Mouse (Mus musculus): ENCODE results near the gene Nf2. TPM values are rescaled to one million over a fixed set of nuclear protein-coding genes. Genes with fewer than 3 reads are reported as not detected.

Gene Nf2
- total RNA-seq, 2 experiments from 2014 or later = 100 to 104 TPM

DNA sequence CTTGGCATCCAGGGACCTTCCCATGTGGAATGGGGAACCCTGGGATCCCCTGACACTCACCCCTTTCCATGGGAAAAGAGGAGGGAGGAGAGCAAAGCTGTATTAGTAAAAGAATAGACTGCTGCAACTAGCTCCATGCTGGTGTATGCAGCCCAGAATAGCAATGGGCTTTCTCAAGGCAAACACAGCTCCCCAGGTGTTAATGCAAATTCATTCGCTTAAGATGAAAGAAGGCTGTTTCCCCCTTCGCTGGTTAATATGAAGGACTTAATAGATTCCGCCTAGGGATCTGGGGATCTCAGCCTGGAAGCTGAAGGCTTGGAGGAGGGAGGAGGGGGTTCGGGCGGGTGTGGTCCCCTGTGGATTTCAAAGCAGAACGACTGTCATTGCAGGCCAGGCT lies 87.3 kb downstream of the Nf2 start:
- DNase-seq (ENCODE audit: low spot score in 2 of 2) = no peak
- intact Hi-C loops (cut with DNase I) = no loop called here

DNA sequence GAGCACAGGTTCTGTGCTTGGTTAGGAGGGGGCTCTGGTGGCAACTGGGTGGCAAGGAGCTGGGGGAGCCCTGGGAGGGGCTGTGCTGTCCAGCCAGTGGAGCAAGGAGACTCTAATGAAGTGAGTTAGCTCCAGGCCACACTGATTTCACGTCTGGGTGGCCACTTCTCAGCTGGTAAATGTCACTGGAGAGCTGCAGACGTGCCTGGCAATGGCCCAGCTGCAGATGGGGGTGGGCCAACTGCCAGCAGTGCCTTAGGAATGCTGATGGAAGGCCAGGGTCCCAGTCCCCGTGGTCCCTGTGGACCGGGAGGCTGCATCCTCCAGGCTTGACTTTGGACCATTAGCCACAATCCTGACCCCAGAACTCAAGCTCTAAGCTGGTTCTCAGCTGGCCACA lies 88.9 kb downstream of the Nf2 start:
- DNase-seq (ENCODE audit: low spot score in 2 of 2) = no peak
- intact Hi-C loops (cut with DNase I) = no loop called here

DNA sequence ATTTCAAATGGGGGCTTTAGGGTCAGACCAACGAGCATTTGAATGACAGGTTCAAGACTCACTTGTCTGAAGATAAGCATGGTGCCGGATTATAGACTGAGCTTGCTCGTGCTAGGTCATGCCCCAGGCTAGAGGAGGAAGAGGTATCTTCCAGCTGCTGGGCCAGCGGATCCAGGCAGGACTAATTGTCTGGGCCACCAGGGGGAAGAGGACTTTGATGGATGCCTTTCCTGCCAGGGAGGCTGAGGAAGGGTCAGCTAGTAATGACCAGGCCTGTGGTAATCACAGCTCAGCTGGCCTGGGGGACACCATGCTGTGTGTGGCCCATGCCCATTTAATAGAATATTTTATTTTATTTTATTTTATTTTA lies 91.6 kb downstream of the Nf2 start:
- no peak for DNase-seq (ENCODE audit: low spot score in 2 of 2)
- intact Hi-C loops (cut with DNase I) = loop anchor here (10.0 kb wide), 1 partner anchor 67 kb away; no protein-coding TSS in a partner anchor

GRCm38 (mm10) chr11:4756984-4757788 lies 92.2 kb downstream of the Nf2 start:
- intact Hi-C loops (cut with DNase I) = loop anchor here (10.0 kb wide), 1 partner anchor 68 kb away; no protein-coding TSS in a partner anchor
- no peak for DNase-seq (ENCODE audit: low spot score in 2 of 2)

- intact Hi-C loops (cut with DNase I) = loop anchor here (10.0 kb wide), 1 partner anchor 68 kb away; no protein-coding TSS in a partner anchor
- no peak for DNase-seq (ENCODE audit: low spot score in 2 of 2)
These were observed 92.9 kb downstream of the Nf2 start for GRCm38 (mm10) chr11:4756460-4756859.

- intact Hi-C loops (cut with DNase I) = loop anchor here (10.0 kb wide), 1 partner anchor 70 kb away; no protein-coding TSS in a partner anchor
- DNase-seq (ENCODE audit: low spot score in 2 of 2) = no peak
These were observed 94.5 kb downstream of the Nf2 start for GRCm38 (mm10) chr11:4754867-4755266.

- intact Hi-C loops (cut with DNase I) = loop anchor here (10.0 kb wide), 1 partner anchor 71 kb away; no protein-coding TSS in a partner anchor
- DNase-seq (ENCODE audit: low spot score in 2 of 2) = no peak
These were observed 95.3 kb downstream of the Nf2 start for GRCm38 (mm10) chr11:4754036-4754435.

- intact Hi-C loops (cut with DNase I) = loop anchor here (10.0 kb wide), 1 partner anchor 72 kb away; no protein-coding TSS in a partner anchor
These were observed 96.5 kb downstream of the Nf2 start for GRCm38 (mm10) chr11:4752836-4753235.

DNA sequence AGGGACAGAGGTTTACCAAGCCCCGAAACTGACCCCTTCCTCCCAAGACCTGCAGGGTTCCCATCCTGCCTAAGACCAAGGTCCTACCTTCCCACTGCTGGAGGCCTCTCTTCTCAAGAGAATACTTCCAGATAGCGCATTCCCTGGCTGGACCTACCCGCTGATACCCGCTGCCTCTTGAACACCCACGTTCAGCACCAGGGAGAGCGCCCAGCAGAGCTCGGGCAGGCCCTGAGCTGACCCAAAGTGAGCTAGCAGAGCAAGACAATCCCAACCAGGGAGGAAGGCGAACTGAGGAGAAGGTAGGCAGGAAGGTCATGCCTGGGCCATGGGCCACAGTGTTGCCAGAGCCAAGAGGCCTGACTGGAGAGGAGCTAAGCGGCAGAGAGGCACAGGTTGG lies 99.1 kb downstream of the Nf2 start:
- no peak for DNase-seq (ENCODE audit: low spot score in 2 of 2)
- intact Hi-C loops (cut with DNase I) = loop anchor here (10.0 kb wide), 1 partner anchor 75 kb away; no protein-coding TSS in a partner anchor

More at GRCm38 (mm10) chr11:4752836-4753235, 96.5 kb downstream of the Nf2 start:
- DNase-seq (ENCODE audit: low spot score in 2 of 2) = no peak

DNA sequence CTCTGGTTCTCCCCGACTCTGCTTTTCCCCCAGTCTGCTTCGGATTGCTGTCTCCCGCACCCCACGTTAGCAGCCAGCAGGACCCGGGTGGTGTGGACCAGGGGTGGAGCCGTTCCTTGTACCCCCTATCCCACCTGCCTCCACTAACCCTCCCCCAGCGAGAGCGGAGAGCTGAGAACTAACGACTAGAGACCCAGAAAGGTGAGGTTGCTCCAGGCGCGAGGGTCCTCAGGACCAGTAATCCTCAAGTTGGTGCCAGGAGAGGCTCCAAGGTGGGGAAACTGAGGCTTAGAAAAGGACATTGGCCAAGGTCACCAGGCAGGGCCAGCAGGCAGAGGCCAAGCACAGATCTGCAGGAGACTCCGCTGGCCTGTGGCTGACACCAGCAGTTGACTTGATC lies 102.1 kb downstream of the Nf2 start:
- intact Hi-C loops (cut with DNase I) = no loop called here
- DNase-seq (ENCODE audit: low spot score in 2 of 2) = no peak

GRCm38 (mm10) chr11:4746733-4747132 lies 102.6 kb downstream of the Nf2 start, which contains the start of gene Cabp7:
Gene Cabp7 (minus strand): TSS chr11:4746778.
- DNase-seq (ENCODE audit: low spot score in 2 of 2) = no peak
- intact Hi-C loops (cut with DNase I) = no loop called here

GRCm38 (mm10) chr11:4745969-4746368 lies 103.4 kb downstream of the Nf2 start:
- intact Hi-C loops (cut with DNase I) = no loop called here
- no peak for DNase-seq (ENCODE audit: low spot score in 2 of 2)

GRCm38 (mm10) chr11:4744691-4745090 lies 104.6 kb downstream of the Nf2 start:
- DNase-seq (ENCODE audit: low spot score in 2 of 2) = no peak
- intact Hi-C loops (cut with DNase I) = no loop called here

GRCm38 (mm10) chr11:4740785-4741184 lies 108.6 kb downstream of the Nf2 start:
- no peak for DNase-seq (ENCODE audit: low spot score in 2 of 2)
- intact Hi-C loops (cut with DNase I) = no loop called here

DNA sequence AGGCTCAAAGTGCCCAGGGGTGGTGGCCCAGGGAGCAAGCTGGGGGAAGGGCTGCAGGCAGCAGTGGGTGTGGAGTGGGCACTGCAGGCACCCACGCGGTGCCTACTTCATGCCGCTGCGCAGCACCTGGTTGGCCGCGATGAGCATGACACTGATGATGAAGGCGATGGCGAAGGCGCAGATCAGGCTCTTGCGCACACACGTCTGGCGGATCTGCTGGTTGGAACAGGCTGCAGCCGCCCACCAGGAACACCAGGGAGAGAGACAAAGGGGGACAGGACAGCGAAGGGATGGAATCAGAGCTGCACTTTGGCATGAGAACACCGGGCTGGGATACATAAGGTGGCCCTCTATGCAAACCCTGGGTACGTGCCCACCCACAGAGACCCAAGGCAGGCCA lies 110.6 kb downstream of the Nf2 start:
- intact Hi-C loops (cut with DNase I) = no loop called here
- no peak for DNase-seq (ENCODE audit: low spot score in 2 of 2)

DNA sequence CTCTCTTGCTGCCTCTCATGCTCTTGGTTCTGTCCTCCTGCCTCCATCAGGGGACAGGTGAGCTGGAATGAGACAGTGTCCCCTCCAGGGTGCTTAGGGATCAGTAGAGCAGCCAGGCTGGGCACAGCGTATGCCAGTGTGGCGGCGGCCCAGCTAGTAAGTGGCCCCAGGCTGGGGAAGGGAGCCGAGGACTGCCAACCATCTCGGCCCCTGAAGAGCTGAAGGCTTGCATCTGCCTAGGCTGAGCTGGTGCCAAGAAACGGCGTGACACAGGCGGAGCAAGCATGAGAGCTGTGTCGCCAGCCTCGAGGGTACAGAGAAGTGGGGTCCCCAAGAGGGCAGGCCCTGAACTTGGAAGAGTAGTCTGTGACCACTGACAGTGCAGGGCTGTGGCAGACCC lies 111.7 kb downstream of the Nf2 start:
- DNase-seq (ENCODE audit: low spot score in 2 of 2) = no peak
- intact Hi-C loops (cut with DNase I) = no loop called here

DNA sequence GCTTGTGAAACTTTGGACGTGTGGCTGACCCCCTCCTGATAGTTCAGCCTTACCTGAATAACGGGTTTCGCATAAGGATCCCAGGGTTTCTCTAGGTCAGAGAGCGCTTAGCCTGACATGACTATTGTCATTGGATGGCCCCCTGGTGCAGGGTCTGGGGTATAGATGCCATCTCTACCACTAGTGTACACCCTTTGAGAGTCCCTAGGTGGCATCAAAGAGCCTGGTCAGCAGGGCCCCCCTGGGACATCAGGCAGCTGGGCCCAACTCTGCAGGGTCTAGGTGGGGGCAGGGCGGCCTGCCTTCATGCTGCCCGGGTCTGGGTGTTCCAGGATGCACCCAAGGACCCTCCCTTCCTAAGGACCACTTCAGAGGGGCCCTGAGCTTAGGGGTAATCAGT lies 113.0 kb downstream of the Nf2 start:
- intact Hi-C loops (cut with DNase I) = no loop called here
- DNase-seq (ENCODE audit: low spot score in 2 of 2) = no peak

DNA sequence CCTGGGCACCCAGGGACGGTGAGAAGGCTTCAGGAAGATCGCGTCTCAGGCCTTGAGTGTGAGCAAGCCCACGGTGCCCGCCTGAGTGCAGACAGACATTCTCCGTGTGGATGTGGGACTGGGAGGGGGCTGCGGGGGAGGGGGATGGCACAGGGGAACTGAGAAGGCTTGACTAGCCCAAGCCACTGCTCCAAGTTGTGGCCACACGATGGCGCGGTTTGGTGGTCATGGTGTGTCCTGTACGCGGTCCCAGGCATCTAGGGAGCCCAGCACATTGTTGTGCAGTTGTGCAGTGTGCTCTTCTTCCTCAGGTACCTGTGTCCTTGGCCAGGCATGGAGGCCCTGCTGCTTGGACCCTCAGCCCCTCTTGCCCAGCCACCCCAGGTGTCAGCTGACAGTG lies 115.2 kb downstream of the Nf2 start:
- intact Hi-C loops (cut with DNase I) = no loop called here
- no peak for DNase-seq (ENCODE audit: low spot score in 2 of 2)

DNA sequence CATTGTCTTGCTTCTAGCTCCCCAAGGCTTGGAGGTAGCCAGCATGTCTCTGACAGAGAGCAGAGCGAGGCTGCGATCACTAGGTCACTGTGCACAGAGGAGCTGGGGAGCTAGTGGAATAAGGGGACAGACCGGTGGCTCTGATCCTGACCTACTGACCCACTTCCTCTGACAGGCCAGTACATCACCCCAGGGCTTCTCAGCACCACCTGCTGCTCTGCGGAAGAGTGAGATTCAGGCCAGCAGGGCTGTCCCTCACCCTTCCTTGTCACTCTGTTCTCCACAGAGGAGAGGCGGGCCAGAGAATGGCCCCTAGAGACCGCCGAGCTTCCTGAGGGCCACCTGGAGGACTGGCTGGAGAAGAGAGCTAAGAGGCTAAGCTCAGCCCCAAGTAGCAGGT lies 117.6 kb downstream of the Nf2 start:
- intact Hi-C loops (cut with DNase I) = no loop called here
- no peak for DNase-seq (ENCODE audit: low spot score in 2 of 2)

DNA sequence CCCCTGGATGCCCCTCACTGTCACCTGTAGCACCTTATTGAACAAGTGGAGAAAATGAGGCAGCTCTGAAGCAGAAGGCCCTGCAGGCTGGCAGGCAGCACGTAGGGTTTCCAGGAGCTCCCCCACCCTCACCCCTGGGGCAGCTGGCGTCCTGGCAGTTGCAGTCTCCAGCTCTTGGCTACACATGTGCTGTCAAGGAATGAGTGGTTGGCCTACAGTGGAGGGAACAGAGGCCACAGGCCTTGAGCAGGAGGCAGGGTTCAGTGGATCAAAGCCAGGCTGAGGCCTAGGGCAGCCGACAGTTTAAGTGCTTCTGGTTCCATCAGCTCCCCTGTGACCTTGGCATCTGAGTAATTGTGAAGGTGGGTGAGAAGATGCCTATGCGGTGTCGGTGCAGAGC lies 118.4 kb downstream of the Nf2 start:
- DNase-seq (ENCODE audit: low spot score in 2 of 2) = no peak
- intact Hi-C loops (cut with DNase I) = no loop called here

GRCm38 (mm10) chr11:4730096-4730495 lies 119.2 kb downstream of the Nf2 start:
- intact Hi-C loops (cut with DNase I) = no loop called here
- no peak for DNase-seq (ENCODE audit: low spot score in 2 of 2)
